Mouse (Mus musculus) heart, postnatal 0 days (tissue): Measurements from ENCODE around the gene Tmem30c. TPM values are rescaled to one million over a fixed set of nuclear protein-coding genes. Genes with fewer than 3 reads are reported as not detected.

ENCODE experiments used
- ATAC-seq: fragments of 200-750 bp; cut with Nextera tagmentation; 2 replicates; pipeline ENCODE4 v1.8.0; 2017; ENCODE audit warnings: low read depth, moderate number of reproducible peaks, moderate library complexity; ENCODE audit not compliant: insufficient read depth
- DNase-seq: peaks from one replicate; pipeline ENCODE4 v3.0.0-alpha.2; 2016; ENCODE audit warnings: low spot score
- H3K27ac ChIP-seq: fragments of 300-500 bp; sonication (generic); 2 replicates; pipeline ENCODE4 v1.5.1; 2014; ENCODE audit warnings: low read depth, mild to moderate bottlenecking
- H3K27me3 ChIP-seq: fragments of 300-500 bp; sonication (generic); 2 replicates; pipeline ENCODE4 v1.6.1; 2014; ENCODE audit warnings: low read length, mixed read lengths; ENCODE audit not compliant: control insufficient read depth, insufficient read depth
- H3K36me3 ChIP-seq: fragments of 300-500 bp; sonication (generic); replicated peaks from 2 replicates; pipeline ENCODE4 v1.6.1; 2014; ENCODE audit warnings: low read length, mixed read lengths; ENCODE audit not compliant: control insufficient read depth, insufficient read depth
- H3K4me1 ChIP-seq: fragments of 300-500 bp; sonication (generic); 2 replicates; pipeline ENCODE4 v1.6.1; 2014; ENCODE audit warnings: antibody characterized with exemption; ENCODE audit not compliant: control insufficient read depth, insufficient read depth
- H3K4me2 ChIP-seq: fragments of 300-500 bp; sonication (generic); 2 replicates; pipeline ENCODE4 v1.6.1; 2014; ENCODE audit warnings: low read depth, mild to moderate bottlenecking, low read length, moderate library complexity
- H3K4me3 ChIP-seq: fragments of 300-500 bp; sonication (generic); 2 replicates; pipeline ENCODE4 v1.5.1; 2014; ENCODE audit warnings: low read depth, low read length
- H3K9ac ChIP-seq: fragments of 300-500 bp; sonication (generic); replicated peaks from 2 replicates; pipeline ENCODE4 v1.6.1; 2014; ENCODE audit warnings: low read depth, low read length, mixed read lengths
- H3K9me3 ChIP-seq: fragments of 300-500 bp; sonication (generic); replicated peaks from 2 replicates; pipeline ENCODE4 v1.6.1; 2016; ENCODE audit warnings: low read length; ENCODE audit not compliant: control insufficient read depth
- CTCF ChIP-seq: IDR thresholded peaks from 2 replicates; pipeline ENCODE4 v1.5.1; 2016; ENCODE audit warnings: antibody characterized with exemption, control low read depth, low read depth
- EP300 ChIP-seq: IDR thresholded peaks from 2 replicates; pipeline ENCODE4 v1.6.1; 2016; ENCODE audit warnings: antibody characterized with exemption, low read depth
- WGBS: fragments of 180-500 bp; shearing (Covaris S2); extraction: QIAGEN DNeasy Blood & Tissue Kit; methylation state at CpG from one replicate; pipeline ENCODE4 v1.1.7; 2014; 5-methylcytosine and 5-hydroxymethylcytosine counted together
- polyA plus RNA-seq: library from polyadenylated mRNA; unstranded; fragments of >200 nt; fragmentation: Nextera tagmentation; extraction: Ambion mirVana; gene quantifications from 2 replicates; pipeline ENCODE4 v1.2.1, GENCODE M21; 2015
- total RNA-seq: library from RNA; depleted of rRNA; stranded (reverse); fragments of >200 nt; gene quantifications from 2 replicates; pipeline ENCODE4 v1.2.3, GENCODE M21; 2014; ENCODE audit warnings: low replicate concordance; rRNA removed

Tmem30c gene
- not detected in 2 replicates for total RNA-seq
- 0.04 TPM in 1 of 2 replicates, not detected in the other for polyA plus RNA-seq

DNA sequence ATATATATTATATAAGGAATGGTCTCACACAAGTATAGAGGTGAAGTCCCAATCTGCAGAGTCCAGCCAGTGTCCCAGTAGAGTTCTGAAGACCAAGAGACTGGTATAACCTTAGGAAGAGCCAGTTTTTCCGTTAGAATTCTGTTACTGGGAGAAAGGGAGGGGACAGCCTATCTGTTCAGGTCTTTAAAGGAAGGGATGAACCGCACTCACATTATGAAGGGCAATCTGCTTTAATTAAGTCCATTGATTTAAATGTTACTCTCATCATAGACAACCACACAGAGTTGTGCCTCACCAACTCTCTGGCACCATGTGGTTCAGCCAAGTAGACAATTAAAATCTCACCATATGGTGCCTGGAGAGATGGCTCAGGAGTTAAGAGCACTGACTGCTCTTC, at the start of gene Tmem30c:
Gene Tmem30c (minus strand): TSS at position 101 of the 400 bp plus-strand sequence.
- Histone ChIP-seq H3K4me3 (no peak within 1 kb of the TSS), H3K4me1 (no peaks in the 10 kb centered on the region), H3K9ac (no peak within 1 kb of the TSS), H3K27ac (peak within 1 kb of the TSS; percentile 41), H3K9me3 (no peaks in the 10 kb centered on the region), H3K36me3 (no peaks in the 10 kb centered on the region), H3K27me3 (no peaks in the 10 kb centered on the region), H3K4me2 (no peak within 1 kb of the TSS)
- no peak for TF ChIP-seq CTCF
- no peak for TF ChIP-seq EP300
- 73% methylated on average over 2 of the region's 2 CpGs for WGBS
- ATAC-seq (no peak), DNase-seq (no peak)

DNA sequence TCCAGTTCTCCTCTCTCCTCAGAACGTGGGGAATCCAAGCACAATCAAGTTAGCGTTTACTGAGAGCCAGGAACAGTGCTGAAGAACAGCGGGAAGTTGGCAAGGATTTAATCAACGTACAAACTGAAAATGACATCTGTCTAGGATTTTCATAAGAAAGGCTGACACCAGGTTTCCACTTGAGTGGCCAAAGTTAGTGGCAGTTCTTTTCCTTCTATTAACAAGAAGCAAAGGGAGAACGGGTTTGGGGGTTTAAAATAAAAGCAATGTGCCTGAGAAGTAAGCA, 47.9 kb upstream of the Tmem30c start:
- 43% methylated on average over 5 of the region's 5 CpGs for WGBS
- ATAC-seq (no peak), DNase-seq (no peak)
- H3K9ac ChIP-seq: no peak overlapping the region
- no peak overlapping the region for H3K4me3 ChIP-seq
- H3K4me2 ChIP-seq: no peak overlapping the region
- H3K4me1 ChIP-seq: no peaks in the 10 kb centered on the region
- no peak overlapping the region for H3K27ac ChIP-seq
- no peaks in the 10 kb centered on the region for H3K27me3 ChIP-seq
- no peaks in the 10 kb centered on the region for H3K9me3 ChIP-seq
- H3K36me3 ChIP-seq: no peaks in the 10 kb centered on the region
- TF ChIP-seq CTCF (no peak), EP300 (no peak)

DNA sequence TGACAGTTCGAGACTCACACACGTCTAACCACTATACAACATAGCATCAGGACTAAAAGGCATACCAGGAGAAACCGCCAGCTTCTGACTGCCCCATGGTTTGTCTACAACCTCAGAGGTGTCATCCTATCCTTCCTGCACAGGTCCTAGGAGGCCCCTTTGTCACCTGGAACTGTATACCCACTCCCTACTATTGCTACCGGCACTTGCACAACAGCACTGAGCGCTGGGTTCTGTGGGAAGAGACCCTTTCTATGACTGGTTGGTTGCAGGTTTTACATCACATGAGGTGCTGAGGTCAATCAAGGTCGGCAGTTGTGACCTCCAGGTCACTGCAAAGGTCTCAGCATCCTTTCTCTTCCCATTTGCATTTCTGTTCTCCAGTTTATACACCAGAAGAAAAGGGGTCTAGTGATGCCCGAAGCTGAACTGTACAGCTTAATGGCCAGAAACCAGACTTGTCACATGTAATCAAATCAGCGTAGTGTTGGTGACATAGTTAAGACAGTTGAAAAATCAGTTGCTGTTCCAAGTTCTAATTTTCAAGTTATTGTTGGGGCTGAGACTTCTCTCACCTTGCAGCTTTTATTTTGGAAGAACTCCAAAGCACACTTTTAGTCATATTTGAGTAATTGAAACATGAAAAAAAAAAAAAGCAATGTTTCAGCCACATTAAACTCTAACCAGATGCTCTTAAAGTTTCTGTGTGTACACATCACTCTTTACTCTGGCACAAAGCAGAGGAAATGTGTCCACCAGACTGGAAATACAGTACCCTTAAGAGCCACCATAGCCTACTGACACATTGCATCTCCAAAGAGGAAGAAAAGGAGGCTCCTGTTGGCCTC, 47.3 kb upstream of the Tmem30c start:
- no peak for TF ChIP-seq CTCF
- TF ChIP-seq EP300: no peak
- Histone ChIP-seq H3K4me1 (no peaks in the 10 kb centered on the region), H3K4me3 (no peak overlapping the region), H3K9ac (no peak overlapping the region), H3K27ac (no peak overlapping the region), H3K36me3 (no peaks in the 10 kb centered on the region), H3K9me3 (no peaks in the 10 kb centered on the region), H3K4me2 (no peak overlapping the region), H3K27me3 (no peaks in the 10 kb centered on the region)
- 86% methylated on average over 8 of the region's 8 CpGs for WGBS
- DNase-seq (no peak), ATAC-seq (no peak)

DNA sequence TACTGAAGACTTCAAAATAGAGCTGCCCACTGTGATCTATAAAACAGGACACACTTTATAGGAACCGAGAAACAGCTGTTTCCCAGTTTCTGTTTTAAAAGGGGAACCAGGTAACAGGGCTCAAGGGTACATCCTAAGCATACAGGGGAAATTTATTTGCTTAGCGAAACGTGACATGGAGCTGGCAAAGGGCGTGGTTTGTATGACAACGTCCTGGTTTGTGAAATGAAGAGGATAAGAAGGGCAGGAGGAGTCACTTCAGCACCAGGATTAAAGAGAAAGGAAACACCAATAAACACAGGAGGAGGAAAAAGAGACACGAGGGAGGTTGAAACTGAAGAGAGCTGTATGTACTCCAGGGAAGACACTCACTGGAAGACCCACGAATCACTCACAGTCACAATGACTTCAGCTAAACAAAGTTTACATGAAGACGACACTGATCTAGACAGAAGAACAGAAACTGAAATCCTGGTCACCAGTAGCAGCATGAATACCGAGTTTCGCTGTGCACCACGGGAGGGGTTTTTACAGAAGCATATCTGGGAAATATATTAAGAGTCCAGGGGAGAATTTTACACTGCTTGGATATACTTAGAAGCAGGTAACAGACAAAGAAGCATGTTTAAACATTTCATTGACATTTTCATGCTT, 44.2 kb upstream of the Tmem30c start:
- Histone ChIP-seq H3K27ac (no peak overlapping the region), H3K9me3 (no peaks in the 10 kb centered on the region), H3K4me2 (no peak overlapping the region), H3K4me1 (no peaks in the 10 kb centered on the region), H3K27me3 (no peaks in the 10 kb centered on the region), H3K4me3 (no peak overlapping the region), H3K9ac (no peak overlapping the region), H3K36me3 (no peaks in the 10 kb centered on the region)
- no peak for ATAC-seq
- WGBS: 66% methylated on average over 11 of the region's 11 CpGs
- DNase-seq: no peak
- TF ChIP-seq EP300 (no peak), CTCF (no peak)

DNA sequence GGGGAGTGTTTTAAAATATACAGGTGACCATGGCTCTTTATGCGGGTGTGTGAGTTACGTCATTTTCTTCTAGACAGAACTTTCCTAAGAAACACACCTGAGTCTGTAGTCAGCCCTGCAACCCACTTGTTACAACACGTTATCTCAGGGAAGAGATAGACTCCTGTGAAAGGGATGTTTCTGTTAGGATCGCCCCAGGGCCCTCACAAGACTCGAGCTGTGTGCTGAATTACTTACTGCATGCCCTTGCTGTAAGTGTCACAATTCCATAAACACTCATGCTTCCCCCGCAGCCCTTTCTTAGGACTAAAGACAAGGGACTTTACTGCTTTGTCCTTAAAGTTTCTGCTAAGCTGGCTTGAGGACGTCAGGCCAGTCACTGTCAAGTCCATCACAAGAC, 39.6 kb upstream of the Tmem30c start:
- Histone ChIP-seq H3K4me1 (peaks cover 3% of the 10 kb centered on the region), H3K4me3 (no peak overlapping the region), H3K9ac (no peak overlapping the region), H3K9me3 (no peaks in the 10 kb centered on the region), H3K27me3 (no peaks in the 10 kb centered on the region), H3K36me3 (no peaks in the 10 kb centered on the region), H3K27ac (no peak overlapping the region), H3K4me2 (no peak overlapping the region)
- no peak for DNase-seq
- 75% methylated on average over 7 of the region's 7 CpGs for WGBS
- ATAC-seq: no peak
- no peak for TF ChIP-seq EP300
- TF ChIP-seq CTCF: no peak
